Mouse (Mus musculus): Measurements from ENCODE around the gene Gm7903. TPM values are rescaled to one million over a fixed set of nuclear protein-coding genes. Genes with fewer than 3 reads are reported as not detected.

Gene Gm7903
- polyA plus RNA-seq (2015; fragmentation: Illumina TruSeq; extraction: RNeasy Lipid Tissue Mini Kit (QIAGEN cat#74804); ENCODE audit: insufficient read depth, low read depth, low replicate concordance): not detected

GRCm38 (mm10) chrX:135433535-135433934 lies at the start of gene Gm7903:
Gene Gm7903 (plus strand): TSS chrX:135433835.

Other genes with a start within 250 kb of the Gm7903 start
- not detected for gene Tceal6, start 223.1 kb upstream of the Gm7903 start, polyA plus RNA-seq (2015; fragmentation: Illumina TruSeq; extraction: RNeasy Lipid Tissue Mini Kit (QIAGEN cat#74804); ENCODE audit: insufficient read depth, low read depth, low replicate concordance)
- gene Pramel3, start 131.5 kb upstream of the Gm7903 start, polyA plus RNA-seq (2015; fragmentation: Illumina TruSeq; extraction: RNeasy Lipid Tissue Mini Kit (QIAGEN cat#74804); ENCODE audit: insufficient read depth, low read depth, low replicate concordance): not detected
- not detected for gene Gm5128, start 60.6 kb upstream of the Gm7903 start, polyA plus RNA-seq (2015; fragmentation: Illumina TruSeq; extraction: RNeasy Lipid Tissue Mini Kit (QIAGEN cat#74804); ENCODE audit: insufficient read depth, low read depth, low replicate concordance)
- gene AV320801, start 60.8 kb downstream of the Gm7903 start, polyA plus RNA-seq (2015; fragmentation: Illumina TruSeq; extraction: RNeasy Lipid Tissue Mini Kit (QIAGEN cat#74804); ENCODE audit: insufficient read depth, low read depth, low replicate concordance): not detected
- not detected for gene Nxf7, start 164.9 kb downstream of the Gm7903 start, polyA plus RNA-seq (2015; fragmentation: Illumina TruSeq; extraction: RNeasy Lipid Tissue Mini Kit (QIAGEN cat#74804); ENCODE audit: insufficient read depth, low read depth, low replicate concordance)
- not detected for gene Prame, start 193.9 kb downstream of the Gm7903 start, polyA plus RNA-seq (2015; fragmentation: Illumina TruSeq; extraction: RNeasy Lipid Tissue Mini Kit (QIAGEN cat#74804); ENCODE audit: insufficient read depth, low read depth, low replicate concordance)

All from pancreas, adult 10 weeks (tissue).